Comparison of ENCODE assay signal across 24 mouse cellular contexts in genomic region chr7:80844691-80845090, GRCm38 (mm10). TPM values are rescaled to one million over a fixed set of nuclear protein-coding genes. Genes with fewer than 3 reads are reported as not detected.
DNase-seq lines count a peak whose midpoint lies in the region; ATAC-seq lines count a peak whose summit lies in the region.
"Had no signal": no experiment of that assay in that cellular context is flagged by ENCODE, and none has a peak within 500 bp of the region (broad histone marks: within the 10 kb centered on the region; RNA-seq: fewer than 3 reads in every experiment).

No protein-coding gene starts in this region.

- no peak overlapping the region for H3K27ac ChIP-seq in heart, embryonic 10.5 days
- no peak overlapping the region for H3K27ac ChIP-seq in midbrain, embryonic 11.5 days (ENCODE audit: low read depth, low read length)
- no peak overlapping the region for H3K27ac ChIP-seq in midbrain, embryonic 13.5 days
- H3K27ac ChIP-seq: embryonic facial prominence, embryonic 13.5 days; embryonic facial prominence, embryonic 15.5 days; forebrain, embryonic 13.5 days; forebrain, embryonic 15.5 days had no signal

- no peaks in the 10 kb centered on the region for H3K27me3 ChIP-seq in heart, embryonic 10.5 days (ENCODE audit: insufficient read depth, poor library complexity, severe bottlenecking)
- no peaks in the 10 kb centered on the region for H3K27me3 ChIP-seq in midbrain, embryonic 11.5 days (ENCODE audit: control insufficient read depth, insufficient read depth, low read length)
- no peaks in the 10 kb centered on the region for H3K27me3 ChIP-seq in midbrain, embryonic 13.5 days
- H3K27me3 ChIP-seq: CH12.LX; embryonic facial prominence, embryonic 13.5 days; embryonic facial prominence, embryonic 15.5 days; forebrain, embryonic 13.5 days; forebrain, embryonic 15.5 days had no signal

- no peak overlapping the region for H3K4me2 ChIP-seq in midbrain, embryonic 11.5 days
- no peak overlapping the region for H3K4me2 ChIP-seq in midbrain, embryonic 13.5 days (replicated peaks)
- H3K4me2 ChIP-seq: embryonic facial prominence, embryonic 13.5 days; embryonic facial prominence, embryonic 15.5 days; forebrain, embryonic 13.5 days; forebrain, embryonic 15.5 days had no signal

- peak; percentile 47 for DNase-seq in heart, embryonic 10.5 days (ENCODE audit: low spot score)
- DNase-seq in heart, adult 9 months (ENCODE audit: low spot score in 2 of 2) = no peak
- peak; percentile 57 for DNase-seq in midbrain, embryonic 11.5 days (ENCODE audit: low spot score, missing footprints)
- DNase-seq in ZHBTc4 (ENCODE audit: low read depth, low spot score) = peak; percentile 45
- DNase-seq: adrenal gland, adult 2 months; adrenal gland, postnatal 10 days; adrenal gland, postnatal 25 days; B cell, adult 2 months; cerebellum, adult 11 months; cerebellum, adult 18-20 months; cerebellum, adult 8-10 months; cerebellum, adult 9-11 months; cerebellum, postnatal 14 days; cerebellum, postnatal 36 days; embryo, embryonic 11 days; forebrain, postnatal 0 days had no signal

- ATAC-seq in midbrain, embryonic 11.5 days (ENCODE audit: low FRiP score) = no peak
- ATAC-seq in midbrain, embryonic 13.5 days = no peak
- ATAC-seq in erythroblast, adult 5-6 weeks (replicated peaks; ENCODE audit: low FRiP score, poor library complexity, severe bottlenecking) = no peak
- ATAC-seq: CD4-positive, CD25-positive, alpha-beta regulatory T cell, adult 4 months; forebrain, embryonic 13.5 days; forebrain, embryonic 15.5 days; forebrain, postnatal 0 days had no signal

- no peak overlapping the region for H3K4me3 ChIP-seq in heart, embryonic 10.5 days
- H3K4me3 ChIP-seq in midbrain, embryonic 11.5 days (ENCODE audit: low read depth, low read length) = no peak overlapping the region
- no peak overlapping the region for H3K4me3 ChIP-seq in midbrain, embryonic 13.5 days (replicated peaks)
- H3K4me3 ChIP-seq: embryonic facial prominence, embryonic 13.5 days; embryonic facial prominence, embryonic 15.5 days; forebrain, embryonic 13.5 days; forebrain, embryonic 15.5 days had no signal

- no peaks in the 10 kb centered on the region for H3K9me3 ChIP-seq in heart, embryonic 10.5 days
- no peaks in the 10 kb centered on the region for H3K9me3 ChIP-seq in midbrain, embryonic 11.5 days (ENCODE audit: control insufficient read depth, low read length)
- no peaks in the 10 kb centered on the region for H3K9me3 ChIP-seq in midbrain, embryonic 13.5 days
- H3K9me3 ChIP-seq: embryonic facial prominence, embryonic 13.5 days; embryonic facial prominence, embryonic 15.5 days; forebrain, embryonic 13.5 days; forebrain, embryonic 15.5 days had no signal

- peaks cover 5% of the 10 kb centered on the region for H3K4me1 ChIP-seq in heart, embryonic 10.5 days
- H3K4me1 ChIP-seq in midbrain, embryonic 11.5 days (ENCODE audit: control insufficient read depth, insufficient read depth, low read length) = no peaks in the 10 kb centered on the region
- no peaks in the 10 kb centered on the region for H3K4me1 ChIP-seq in midbrain, embryonic 13.5 days (replicated peaks)
- H3K4me1 ChIP-seq: forebrain, embryonic 13.5 days; forebrain, embryonic 15.5 days had no signal

- H3K9ac ChIP-seq in midbrain, embryonic 11.5 days (ENCODE audit: low read length) = no peak overlapping the region
- no peak overlapping the region for H3K9ac ChIP-seq in midbrain, embryonic 13.5 days (replicated peaks)
- H3K9ac ChIP-seq: embryonic facial prominence, embryonic 13.5 days; embryonic facial prominence, embryonic 15.5 days; forebrain, embryonic 13.5 days; forebrain, embryonic 15.5 days; forebrain, postnatal 0 days had no signal

- no peaks in the 10 kb centered on the region for H3K36me3 ChIP-seq in heart, embryonic 10.5 days
- H3K36me3 ChIP-seq in midbrain, embryonic 11.5 days (ENCODE audit: control insufficient read depth, insufficient read depth, low read length) = no peaks in the 10 kb centered on the region
- H3K36me3 ChIP-seq in midbrain, embryonic 13.5 days = no peaks in the 10 kb centered on the region
- H3K36me3 ChIP-seq: embryonic facial prominence, embryonic 13.5 days; embryonic facial prominence, embryonic 15.5 days; forebrain, embryonic 15.5 days had no signal

- WGBS in heart, embryonic 10.5 days = 92% methylated on average over 12 of the region's 12 CpGs
- WGBS in midbrain, embryonic 11.5 days = 96% methylated on average over 12 of the region's 12 CpGs
- 95% methylated on average over 12 of the region's 12 CpGs for WGBS in midbrain, embryonic 13.5 days

RNA-seq across cellular contexts. Expression of gene Zscan2, which starts 16.0 kb away (rescaled TPM):
- polyA plus RNA-seq in heart, embryonic 10.5 days (2016; fragmentation: Nextera tagmentation; extraction: Ambion mirVana) = 2.3 and 2.5 TPM in 2 replicates
- 3.8 and 5.0 TPM in 2 replicates for polyA plus RNA-seq in midbrain, embryonic 11.5 days (2014; fragmentation: Nextera tagmentation; extraction: Ambion mirVana)
- polyA plus RNA-seq in midbrain, embryonic 13.5 days (2015; fragmentation: Nextera tagmentation; extraction: Ambion mirVana) = 6.1 and 6.6 TPM in 2 replicates
- 0.58 and 0.63 TPM in 2 replicates for total RNA-seq in erythroblast, adult 5-6 weeks (2015; ENCODE audit: low replicate concordance)
- 2.7 TPM in 1 of 2 replicates, not detected in the other for total RNA-seq in erythroblast, adult 5-6 weeks (2017; ENCODE audit: low replicate concordance)

RNA-seq across cellular contexts. Expression of gene Iqgap1, which starts 18.9 kb away (rescaled TPM):
- 37.7 and 39.5 TPM in 2 replicates for polyA plus RNA-seq in heart, embryonic 10.5 days (2016; fragmentation: Nextera tagmentation; extraction: Ambion mirVana)
- polyA plus RNA-seq in midbrain, embryonic 11.5 days (2014; fragmentation: Nextera tagmentation; extraction: Ambion mirVana) = 23.5 and 24.8 TPM in 2 replicates
- polyA plus RNA-seq in midbrain, embryonic 13.5 days (2015; fragmentation: Nextera tagmentation; extraction: Ambion mirVana) = 19.9 and 21.7 TPM in 2 replicates
- 41.8 and 71.3 TPM in 2 replicates for total RNA-seq in erythroblast, adult 5-6 weeks (2015; ENCODE audit: low replicate concordance)
- 33.5 and 38.6 TPM in 2 replicates for total RNA-seq in erythroblast, adult 5-6 weeks (2017; ENCODE audit: low replicate concordance)

RNA-seq across cellular contexts. Expression of gene Wdr73, which starts 56.4 kb away (rescaled TPM):
- 27.1 and 39.6 TPM in 2 replicates for polyA plus RNA-seq in heart, embryonic 10.5 days (2016; fragmentation: Nextera tagmentation; extraction: Ambion mirVana)
- 36.1 and 41.2 TPM in 2 replicates for polyA plus RNA-seq in midbrain, embryonic 11.5 days (2014; fragmentation: Nextera tagmentation; extraction: Ambion mirVana)
- polyA plus RNA-seq in midbrain, embryonic 13.5 days (2015; fragmentation: Nextera tagmentation; extraction: Ambion mirVana) = 41.2 and 44.3 TPM in 2 replicates
- 6.7 and 9.0 TPM in 2 replicates for total RNA-seq in erythroblast, adult 5-6 weeks (2015; ENCODE audit: low replicate concordance)
- total RNA-seq in erythroblast, adult 5-6 weeks (2017; ENCODE audit: low replicate concordance) = 3.2 and 10.3 TPM in 2 replicates

Comparison
In these comparisons a context has a peak if more than half of its experiments do, and no peak if none do; other contexts are left out.
1. DNase-seq: peak in heart, embryonic 10.5 days (single experiment), midbrain, embryonic 11.5 days (single experiment) and ZHBTc4 (single experiment); none in heart, adult 9 months (0 of 2).